Mouse (Mus musculus) CH12F3 (cell line): Measurements from ENCODE around the gene Stat2.

Experiments used
- in situ Hi-C: fragments of 300-500 bp; cut with MboI; formaldehyde crosslinking; loops from 2 replicates; pipeline ENCODE4 v1.14.3; 2020; ENCODE audit warnings: low sequenced_read_pairs

Stat2 gene

DNA sequence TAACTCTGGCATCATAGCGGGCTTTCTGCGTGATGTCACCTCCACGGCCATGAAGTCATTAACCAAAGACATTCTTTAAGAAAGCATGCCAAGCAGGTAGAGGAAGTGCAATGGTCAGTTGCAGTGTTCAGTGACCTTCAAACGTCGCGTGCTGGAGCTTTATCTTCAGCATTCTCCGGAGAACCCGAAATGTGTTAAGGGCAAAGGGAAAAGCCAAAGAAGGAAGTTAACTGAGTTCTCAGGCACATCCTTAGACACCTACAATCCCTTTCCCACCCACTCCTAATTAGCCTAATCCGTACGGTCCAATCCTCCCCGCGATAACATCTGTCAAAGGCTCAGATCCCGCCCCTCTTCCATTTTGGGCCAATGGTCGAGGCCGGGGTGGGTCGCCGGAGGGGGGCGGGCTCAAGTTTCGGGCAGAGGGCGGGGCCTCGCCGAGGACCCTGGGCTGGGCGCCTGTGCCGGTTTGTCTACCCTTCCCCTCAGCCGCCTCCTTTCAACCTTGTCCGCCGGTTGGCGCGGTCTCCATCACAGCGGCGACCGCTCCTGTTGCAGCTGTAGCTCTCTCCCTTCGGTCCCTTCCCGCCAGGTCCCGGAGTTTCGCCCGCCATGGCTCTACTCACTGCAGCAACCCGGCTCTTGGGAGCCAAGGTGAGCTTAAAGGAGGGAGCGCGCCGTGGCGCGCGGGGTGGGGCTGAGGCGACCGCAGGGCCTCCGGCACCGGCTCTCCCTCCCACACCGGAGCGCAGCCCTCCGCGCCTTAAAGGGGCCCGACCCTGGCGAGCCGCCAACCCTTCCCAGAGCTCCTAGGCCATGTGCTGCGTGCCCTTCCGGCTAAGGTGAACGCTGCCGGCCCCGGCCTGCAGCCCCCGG lies 67.2 kb downstream of the Stat2 start, which contains the start of gene Cs:
Cs (plus strand) TSS at position 429 of the 876 bp plus-strand sequence.
- in situ Hi-C loops = no loop called here

DNA sequence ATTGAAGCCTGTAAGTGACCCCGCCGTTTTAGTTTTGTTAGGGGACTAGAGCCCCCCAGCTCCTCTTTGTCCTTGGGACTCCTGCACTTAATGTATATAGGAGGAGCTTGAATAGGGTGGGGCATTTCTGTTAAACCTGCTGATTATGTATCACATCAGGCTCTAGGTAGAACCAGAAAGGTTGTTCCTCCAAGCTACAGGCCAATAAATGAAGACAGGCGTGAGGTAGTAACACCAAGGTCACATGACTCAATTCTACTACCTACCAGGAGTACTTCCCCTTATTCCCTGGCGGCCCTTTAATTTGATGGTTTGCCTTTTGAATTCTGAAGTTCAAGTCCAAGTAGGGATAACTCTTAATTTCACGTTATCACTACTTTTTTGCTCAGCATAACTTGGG lies 68.1 kb downstream of the Stat2 start:
- in situ Hi-C loops = no loop called here

GRCm38 (mm10) chr10:128338948-128339347 lies 68.6 kb downstream of the Stat2 start:
- in situ Hi-C loops = no loop called here

DNA sequence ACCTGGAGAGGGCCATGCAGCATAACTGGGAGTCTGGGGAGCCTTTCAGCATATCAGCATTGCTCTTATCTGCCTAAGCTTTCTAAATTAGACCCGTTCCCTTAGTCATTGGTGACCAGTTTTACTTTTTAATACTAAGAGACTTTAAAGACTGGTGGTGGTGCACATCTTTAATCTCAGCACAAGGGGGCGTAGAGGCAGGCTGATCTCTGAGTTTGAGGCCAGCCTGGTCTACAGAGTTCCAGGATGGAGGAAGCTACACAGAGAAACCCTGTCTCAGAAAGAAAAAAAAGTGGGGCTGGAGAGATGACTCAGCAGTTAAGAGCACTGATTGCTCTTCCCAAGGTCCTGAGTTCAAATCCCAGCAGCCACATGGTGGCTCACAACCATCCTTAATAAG lies 69.9 kb downstream of the Stat2 start:
- in situ Hi-C loops = no loop called here
